Mouse (Mus musculus): Measurements from ENCODE around the gene Rcsd1.

DNA sequence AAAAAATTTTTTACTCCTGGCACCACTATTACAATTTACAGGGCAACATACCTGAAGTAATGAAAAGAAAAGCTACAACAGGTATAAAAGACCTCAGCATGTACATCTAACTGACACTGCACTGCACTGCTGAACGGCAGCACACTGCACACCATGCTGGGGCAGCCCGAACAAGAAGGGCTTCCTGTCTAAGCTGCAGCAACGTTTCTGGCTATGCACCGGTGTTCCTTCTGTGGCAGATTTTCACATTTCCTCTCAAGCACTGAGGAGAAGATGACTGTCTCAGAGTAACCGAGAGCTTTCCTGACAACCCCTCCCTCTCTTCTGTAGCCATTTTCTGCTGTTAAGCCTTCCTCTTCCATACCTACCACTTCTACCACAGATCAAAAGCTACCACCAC is 96.8 kb downstream of the Rcsd1 start:
- TF ChIP-seq POLR2A (IDR thresholded peaks at IDR 0.05; ENCODE audit: insufficient read length, low read depth) (no peak), MYOG (IDR thresholded peaks at IDR 0.05; ENCODE audit: control insufficient read depth in 1 of 3, insufficient read depth in 1 of 3, insufficient read length in 2 of 3, low read depth in 2 of 3) (no peak), TCF12 (IDR thresholded peaks at IDR 0.05; ENCODE audit: insufficient read depth, poor library complexity, severe bottlenecking) (no peak)

All from myocyte (in vitro differentiated cells).